Mouse (Mus musculus) E14TG2a.4 (cell line): ENCODE data around the gene Abca17.

Experiments used
- CTCF ChIP-seq: conservative IDR thresholded peaks from 2 replicates; pipeline ENCODE4 v1.5.1; 2014; ENCODE audit warnings: low read length
- NANOG ChIP-seq: IDR thresholded peaks from 2 replicates; pipeline ENCODE4 v1.6.1; 2014; ENCODE audit warnings: borderline replicate concordance, low read length, mixed read lengths

GRCm38 (mm10) chr17:24244061-24244460, 106.8 kb downstream of the Abca17 start:
- TF ChIP-seq CTCF (no peak), NANOG (no peak)
